Mouse (Mus musculus): ENCODE measurements at regions not wholly inside any gene's neighbourhood (a gene's known extent, or its start where the extent isn't known, plus 50 kb on each side); places are given as distances from the start of the nearest gene placed in this dataset.

DNA sequence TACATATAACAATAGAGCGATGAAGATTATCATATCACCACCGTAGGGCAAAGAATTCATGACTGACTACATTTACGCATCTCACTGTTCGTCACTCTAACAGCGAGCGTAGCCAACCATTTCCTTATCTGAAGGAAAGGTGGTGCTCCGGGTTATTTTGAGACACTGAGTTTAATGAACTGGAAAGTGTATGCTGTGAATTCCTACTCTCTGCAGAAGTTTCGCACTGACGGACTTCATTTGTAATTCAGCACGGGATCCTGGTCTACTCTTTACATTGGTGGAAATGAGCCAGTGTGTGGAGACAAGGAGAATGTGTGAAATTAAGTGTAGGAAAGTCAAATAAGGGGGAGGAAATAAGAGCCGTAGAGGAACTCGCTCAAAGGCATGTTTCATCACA lies 283.2 kb downstream of the Lrig3 start:
- no peak for TF ChIP-seq CHD2 (IDR thresholded peaks at IDR 0.05; ENCODE audit: low read length)
- TF ChIP-seq USF1 (IDR thresholded peaks at IDR 0.05; ENCODE audit: low read depth, low read length): no peak
- no peak for TF ChIP-seq NRF1 (IDR thresholded peaks at IDR 0.05; ENCODE audit: insufficient read depth, low read depth, low read length, poor library complexity, severe bottlenecking)
- TF ChIP-seq MAFK (IDR thresholded peaks at IDR 0.05; ENCODE audit: borderline replicate concordance, low read depth, low read length): no peak
- no peak for TF ChIP-seq KAT2A (conservative IDR thresholded peaks at IDR 0.05; ENCODE audit: low read depth, low read length)
- no peak for TF ChIP-seq E2F4 (IDR thresholded peaks at IDR 0.05; ENCODE audit: borderline replicate concordance, low read depth, low read length)
- TF ChIP-seq POLR2AphosphoS5 (IDR thresholded peaks at IDR 0.05; ENCODE audit: borderline replicate concordance, low read depth, low read length): no peak
- TF ChIP-seq ZKSCAN1 (IDR thresholded peaks at IDR 0.05; ENCODE audit: low read depth, low read length): no peak
- TF ChIP-seq POLR2AphosphoS2 (IDR thresholded peaks at IDR 0.05; ENCODE audit: low read length): no peak
- Histone ChIP-seq H3K27me3 (ENCODE audit: control insufficient read depth in 1 of 2, insufficient read depth in 2 of 2, low read length in 2 of 2) (no peaks in the 10 kb centered on the region), H3K4me3 (ENCODE audit: control insufficient read depth in 1 of 2, insufficient read depth in 1 of 2, low read depth in 2 of 2, low read length in 2 of 2) (no peak overlapping the region), H3K9ac (ENCODE audit: control insufficient read depth, low read depth, low read length, poor library complexity, severe bottlenecking) (no peak overlapping the region), H3K36me3 (ENCODE audit: control insufficient read depth in 1 of 2, insufficient read depth in 2 of 2, low read length in 2 of 2) (no peaks in the 10 kb centered on the region), H3K27ac (ENCODE audit: control insufficient read depth, low read depth, low read length) (no peak overlapping the region), H3K9me3 (replicated peaks; ENCODE audit: insufficient read depth, low read length) (no peaks in the 10 kb centered on the region), H3K4me1 (ENCODE audit: control insufficient read depth in 1 of 2, insufficient read depth in 2 of 2, low read length in 2 of 2) (no peaks in the 10 kb centered on the region), H3K79me2 (ENCODE audit: control insufficient read depth, insufficient read depth, low read length, poor library complexity) (no peaks in the 10 kb centered on the region)
- no peak for DNase-seq (ENCODE audit: low read depth, low spot score)

DNA sequence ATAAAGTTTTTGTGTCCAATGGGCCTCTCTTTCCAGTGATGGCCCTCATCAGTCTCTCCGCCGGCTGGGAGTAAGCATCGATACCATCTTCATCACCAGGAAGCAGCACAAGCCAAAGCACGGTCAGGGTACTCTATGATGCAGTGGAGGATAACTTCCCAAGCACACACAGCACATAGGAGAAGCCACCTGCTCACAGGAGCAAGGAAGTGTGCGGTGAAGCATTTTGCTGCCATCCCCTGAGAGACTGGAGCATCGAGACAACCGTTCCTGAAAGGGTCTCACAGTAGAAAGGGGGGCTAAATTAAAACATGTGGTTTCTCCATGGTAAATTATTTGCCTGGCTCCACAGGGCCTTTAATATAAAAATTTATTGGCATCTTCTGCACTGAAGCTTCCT lies 277.1 kb downstream of the Lrig3 start:
- no peaks in the 10 kb centered on the region for H3K9me3 ChIP-seq (replicated peaks; ENCODE audit: insufficient read depth, low read length)
- TF ChIP-seq POLR2A (IDR thresholded peaks at IDR 0.05; ENCODE audit: control insufficient read depth in 1 of 2, insufficient read depth in 1 of 2, low read depth in 1 of 2, low read length in 2 of 2, poor library complexity in 1 of 2): no peak
- H3K27ac ChIP-seq (ENCODE audit: control insufficient read depth, low read depth, low read length): no peak overlapping the region

DNA sequence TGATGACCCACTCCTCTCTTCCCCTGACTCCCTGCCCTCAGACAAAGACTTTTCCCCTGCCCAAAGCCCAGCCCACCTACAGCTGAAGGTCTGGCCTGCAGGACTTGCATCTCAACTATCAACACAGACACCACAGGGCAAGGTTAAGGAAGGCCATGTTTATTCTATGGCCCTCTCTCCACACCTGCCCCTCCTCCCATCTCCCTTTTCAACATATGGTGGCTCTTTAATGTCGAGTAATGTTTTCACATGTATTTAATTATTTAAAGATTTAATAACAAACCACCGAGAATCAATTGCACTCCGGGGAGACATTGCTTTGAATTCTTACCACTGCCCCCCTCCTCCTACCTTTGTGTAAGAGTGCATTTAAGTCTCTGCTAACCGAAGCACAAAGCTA lies 273.6 kb downstream of the Lrig3 start:
- Histone ChIP-seq H3K27ac (ENCODE audit: control insufficient read depth, low read depth, low read length) (no peak overlapping the region), H3K36me3 (ENCODE audit: control insufficient read depth in 1 of 2, insufficient read depth in 2 of 2, low read length in 2 of 2) (no peaks in the 10 kb centered on the region), H3K4me3 (ENCODE audit: control insufficient read depth in 1 of 2, insufficient read depth in 1 of 2, low read depth in 2 of 2, low read length in 2 of 2) (no peak overlapping the region), H3K79me2 (ENCODE audit: control insufficient read depth, insufficient read depth, low read length, poor library complexity) (no peaks in the 10 kb centered on the region), H3K9ac (ENCODE audit: control insufficient read depth, low read depth, low read length, poor library complexity, severe bottlenecking) (no peak overlapping the region), H3K9me3 (replicated peaks; ENCODE audit: insufficient read depth, low read length) (no peaks in the 10 kb centered on the region), H3K27me3 (ENCODE audit: control insufficient read depth in 1 of 2, insufficient read depth in 2 of 2, low read length in 2 of 2) (no peaks in the 10 kb centered on the region), H3K4me1 (ENCODE audit: control insufficient read depth in 1 of 2, insufficient read depth in 2 of 2, low read length in 2 of 2) (no peaks in the 10 kb centered on the region)
- TF ChIP-seq JUND (IDR thresholded peaks at IDR 0.05; ENCODE audit: low read depth, low read length): no peak
- TF ChIP-seq ZMIZ1 (IDR thresholded peaks at IDR 0.05; ENCODE audit: low read depth, low read length): no peak
- TF ChIP-seq RAD21 (IDR thresholded peaks at IDR 0.05; ENCODE audit: low read depth, low read length): no peak
- no peak for TF ChIP-seq USF1 (IDR thresholded peaks at IDR 0.05; ENCODE audit: low read depth, low read length)
- TF ChIP-seq CTCF (IDR thresholded peaks at IDR 0.05 in 2 of 3, conservative IDR thresholded peaks at IDR 0.05 in 1 of 3; ENCODE audit: control insufficient read depth in 1 of 3, insufficient read depth in 1 of 3, low read depth in 2 of 3, low read length in 3 of 3, poor library complexity in 1 of 3, severe bottlenecking in 1 of 3): no peak
- no peak for TF ChIP-seq ZNF384 (IDR thresholded peaks at IDR 0.05; ENCODE audit: low read depth, low read length)
- TF ChIP-seq ELF1 (IDR thresholded peaks at IDR 0.05; ENCODE audit: low read depth, low read length): no peak
- no peak for TF ChIP-seq USF2 (IDR thresholded peaks at IDR 0.05; ENCODE audit: borderline replicate concordance in 1 of 2, insufficient read depth in 1 of 2, low read depth in 1 of 2, low read length in 2 of 2)
- no peak for DNase-seq (ENCODE audit: low read depth, low spot score)

More for the DNA sequence above, 277.1 kb downstream of the Lrig3 start:
- H3K4me1 ChIP-seq (ENCODE audit: control insufficient read depth in 1 of 2, insufficient read depth in 2 of 2, low read length in 2 of 2): no peaks in the 10 kb centered on the region
- no peak for DNase-seq (ENCODE audit: low read depth, low spot score)
- H3K27me3 ChIP-seq (ENCODE audit: control insufficient read depth in 1 of 2, insufficient read depth in 2 of 2, low read length in 2 of 2): no peaks in the 10 kb centered on the region
- H3K36me3 ChIP-seq (ENCODE audit: control insufficient read depth in 1 of 2, insufficient read depth in 2 of 2, low read length in 2 of 2): no peaks in the 10 kb centered on the region
- H3K79me2 ChIP-seq (ENCODE audit: control insufficient read depth, insufficient read depth, low read length, poor library complexity): no peaks in the 10 kb centered on the region
- no peak overlapping the region for H3K4me3 ChIP-seq (ENCODE audit: control insufficient read depth in 1 of 2, insufficient read depth in 1 of 2, low read depth in 2 of 2, low read length in 2 of 2)
- no peak overlapping the region for H3K9ac ChIP-seq (ENCODE audit: control insufficient read depth, low read depth, low read length, poor library complexity, severe bottlenecking)

Measured in MEL (cell line).